Mouse (Mus musculus) liver, adult 2 months (tissue): ENCODE results near the gene Gdpd3.

ENCODE experiments used
- CTCF ChIP-seq: fragments of 200-500 bp; IDR thresholded peaks from 2 replicates; pipeline ENCODE4 v1.5.1; 2011; ENCODE audit warnings: low read depth, low read length, control low read depth
- POLR2A ChIP-seq: fragments of 200-500 bp; IDR thresholded peaks from 2 replicates; pipeline ENCODE4 v1.6.1; 2011; ENCODE audit warnings: low read length, control low read depth; ENCODE audit not compliant: insufficient read depth; ENCODE audit errors: extremely low read depth

DNA sequence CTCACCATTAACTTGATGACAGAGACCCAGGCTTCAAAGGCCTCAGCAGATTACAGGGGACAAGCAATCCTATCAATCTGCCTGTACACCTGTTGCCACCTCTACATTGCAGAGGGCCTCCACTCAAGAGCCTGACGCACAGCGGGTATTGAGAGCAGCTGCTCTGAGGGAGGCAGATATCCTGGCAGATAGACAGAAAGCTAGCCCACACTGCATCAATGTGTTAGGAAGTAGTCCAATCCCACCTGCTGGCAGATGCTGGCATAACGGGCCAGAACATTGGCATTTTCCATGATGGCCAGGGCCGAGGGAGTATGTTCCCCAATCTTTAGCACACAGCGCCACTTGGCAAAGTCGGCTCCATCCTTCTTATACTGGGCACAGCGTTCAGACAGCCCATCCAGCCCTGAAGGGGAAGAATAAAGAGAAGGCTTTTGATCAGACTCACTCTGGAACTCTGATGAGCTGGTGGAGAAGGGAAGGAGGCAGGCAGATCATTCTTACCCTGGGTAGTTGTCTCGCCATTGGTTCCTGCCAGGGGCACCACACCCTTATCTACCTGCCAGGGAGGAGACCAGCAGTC is 30.3 kb downstream of the Gdpd3 start:
- TF ChIP-seq CTCF (0 out of 2 replicates have a peak, but pooled peaks have one; percentile 6), POLR2A (no peak)
